Mouse (Mus musculus) limb, embryonic 15.5 days (tissue): ENCODE data around the gene Olah. TPM values are rescaled to one million over a fixed set of nuclear protein-coding genes. Genes with fewer than 3 reads are reported as not detected.

Experiments used
- ATAC-seq: fragments of 200-750 bp; cut with Nextera tagmentation; 2 replicates; pipeline ENCODE4 v1.8.0; 2017; ENCODE audit warnings: low read depth, moderate TSS enrichment; ENCODE audit not compliant: insufficient number of reproducible peaks, low FRiP score, low TSS enrichment
- H3K27ac ChIP-seq: fragments of 300-500 bp; sonication (generic); 2 replicates; pipeline ENCODE4 v1.5.1; 2015; ENCODE audit warnings: moderate library complexity, mild to moderate bottlenecking, inconsistent platforms
- H3K27me3 ChIP-seq: fragments of 300-500 bp; sonication (generic); 2 replicates; pipeline ENCODE4 v1.6.1; 2015; ENCODE audit warnings: inconsistent platforms
- H3K36me3 ChIP-seq: fragments of 300-500 bp; sonication (generic); 2 replicates; pipeline ENCODE4 v1.6.1; 2015; ENCODE audit warnings: inconsistent platforms
- H3K4me1 ChIP-seq: fragments of 300-500 bp; sonication (generic); 2 replicates; pipeline ENCODE4 v1.6.1; 2015; ENCODE audit warnings: inconsistent platforms
- H3K4me2 ChIP-seq: fragments of 300-500 bp; sonication (generic); 2 replicates; pipeline ENCODE4 v1.6.1; 2015; ENCODE audit warnings: mild to moderate bottlenecking, inconsistent platforms
- H3K4me3 ChIP-seq: fragments of 300-500 bp; sonication (generic); 2 replicates; pipeline ENCODE4 v1.5.1; 2015; ENCODE audit warnings: mild to moderate bottlenecking, inconsistent platforms
- H3K9ac ChIP-seq: fragments of 300-500 bp; sonication (generic); 2 replicates; pipeline ENCODE4 v1.6.1; 2015; ENCODE audit warnings: inconsistent platforms
- H3K9me3 ChIP-seq: fragments of 300-500 bp; sonication (generic); 2 replicates; pipeline ENCODE4 v1.6.1; 2016; ENCODE audit warnings: inconsistent platforms
- WGBS: fragments of 180-500 bp; shearing (Covaris S2); methylation state at CpG from one replicate; pipeline ENCODE4 v1.1.7; 2015; 5-methylcytosine and 5-hydroxymethylcytosine counted together
- polyA plus RNA-seq: library from polyadenylated mRNA; unstranded; fragments of >200 nt; fragmentation: Nextera tagmentation; extraction: Ambion mirVana; gene quantifications from 2 replicates; pipeline ENCODE4 v1.2.1, GENCODE M21; 2015

The Olah gene
- polyA plus RNA-seq, 1 experiment from 2014 or later: 0.55 TPM

- Histone ChIP-seq H3K4me1 (no peaks in the 10 kb centered on the region), H3K4me3 (no peak overlapping the region), H3K36me3 (no peaks in the 10 kb centered on the region), H3K27me3 (no peaks in the 10 kb centered on the region), H3K9me3 (no peaks in the 10 kb centered on the region), H3K4me2 (no peak overlapping the region), H3K9ac (no peak overlapping the region), H3K27ac (no peak overlapping the region)
- WGBS: 87% methylated on average over 7 of the region's 7 CpGs
- ATAC-seq: no peak
These were observed 101.2 kb downstream of the Olah start for GRCm38 (mm10) chr2:3295826-3296225.

GRCm38 (mm10) chr2:3292170-3292569 lies 104.8 kb downstream of the Olah start:
- H3K4me3 ChIP-seq: no peak overlapping the region
- no peak for ATAC-seq
- no peaks in the 10 kb centered on the region for H3K9me3 ChIP-seq
- no peak overlapping the region for H3K9ac ChIP-seq
- H3K27ac ChIP-seq: no peak overlapping the region
- H3K27me3 ChIP-seq: no peaks in the 10 kb centered on the region
- H3K36me3 ChIP-seq: no peaks in the 10 kb centered on the region
- 84% methylated on average over 1 of the region's 1 CpGs for WGBS
- H3K4me1 ChIP-seq: no peaks in the 10 kb centered on the region
- no peak overlapping the region for H3K4me2 ChIP-seq

Other genes with a start within 250 kb of the Olah start
- gene Nmt2, start 113.0 kb downstream of the Olah start, polyA plus RNA-seq: 34.1 and 36.6 TPM in 2 replicates
- gene Rpp38, start 64.6 kb downstream of the Olah start, polyA plus RNA-seq: 20.2 and 20.7 TPM in 2 replicates
- 0.61 and 1.2 TPM in 2 replicates for gene Acbd7, start 61.0 kb downstream of the Olah start, polyA plus RNA-seq
- not detected in 2 replicates for gene Meig1, start 25.4 kb upstream of the Olah start, polyA plus RNA-seq
- gene Dclre1c, start 26.9 kb upstream of the Olah start, polyA plus RNA-seq: 7.5 and 8.5 TPM in 2 replicates
- 8.9 and 12.5 TPM in 2 replicates for gene Suv39h2, start 77.8 kb upstream of the Olah start, polyA plus RNA-seq
- 3.4 and 3.5 TPM in 2 replicates for gene Gm45902, start 115.6 kb upstream of the Olah start, polyA plus RNA-seq
- 87.9 and 89.1 TPM in 2 replicates for gene Hspa14, start 115.6 kb upstream of the Olah start, polyA plus RNA-seq
- 0.21 and 0.23 TPM in 2 replicates for gene Cdnf, start 115.8 kb upstream of the Olah start, polyA plus RNA-seq
- 38.1 and 38.3 TPM in 2 replicates for gene Fam107b, start 173.3 kb upstream of the Olah start, polyA plus RNA-seq